Mouse (Mus musculus) kidney, postnatal 0 days (tissue): ENCODE data around the gene Tff3. TPM values are rescaled to one million over a fixed set of nuclear protein-coding genes. Genes with fewer than 3 reads are reported as not detected.
A peak's percentile ranks its signal among the peaks of the same experiment; 100 is the strongest.

Experiments used
- ATAC-seq: fragments of 200-750 bp; cut with Nextera tagmentation; replicated peaks from 2 replicates; pipeline ENCODE4 v1.8.0; 2017; ENCODE audit warnings: low read depth, moderate number of reproducible peaks, moderate TSS enrichment, moderate library complexity; ENCODE audit not compliant: low FRiP score
- DNase-seq: peaks from one replicate; pipeline ENCODE4 v3.0.0-alpha.2; 2016; ENCODE audit warnings: low spot score
- H3K27ac ChIP-seq: fragments of 300-500 bp; sonication (generic); 2 replicates; pipeline ENCODE4 v1.5.1; 2014; ENCODE audit warnings: mild to moderate bottlenecking
- H3K27me3 ChIP-seq: fragments of 300-500 bp; sonication (generic); 2 replicates; pipeline ENCODE4 v1.6.1; 2014; ENCODE audit warnings: low read length, mixed read lengths; ENCODE audit not compliant: insufficient read depth
- H3K36me3 ChIP-seq: fragments of 300-500 bp; sonication (generic); 2 replicates; pipeline ENCODE4 v1.6.1; 2014; ENCODE audit warnings: low read length, mixed read lengths; ENCODE audit not compliant: insufficient read depth
- H3K4me1 ChIP-seq: fragments of 300-500 bp; sonication (generic); replicated peaks from 2 replicates; pipeline ENCODE4 v1.6.1; 2014; ENCODE audit warnings: antibody characterized with exemption, low read length, mixed read lengths; ENCODE audit not compliant: insufficient read depth
- H3K4me2 ChIP-seq: fragments of 300-500 bp; sonication (generic); 2 replicates; pipeline ENCODE4 v1.6.1; 2014; ENCODE audit warnings: mild to moderate bottlenecking, low read length, moderate library complexity, mixed read lengths
- H3K4me3 ChIP-seq: fragments of 300-500 bp; sonication (generic); replicated peaks from 2 replicates; pipeline ENCODE4 v1.5.1; 2014; ENCODE audit warnings: low read depth, low read length
- H3K9ac ChIP-seq: fragments of 300-500 bp; sonication (generic); 2 replicates; pipeline ENCODE4 v1.6.1; 2014; ENCODE audit warnings: low read depth, low read length
- H3K9me3 ChIP-seq: fragments of 300-500 bp; sonication (generic); replicated peaks from 2 replicates; pipeline ENCODE4 v1.6.1; 2016; ENCODE audit warnings: low read length, inconsistent platforms, mixed read lengths
- CTCF ChIP-seq: IDR thresholded peaks from 2 replicates; pipeline ENCODE4 v1.5.1; 2016; ENCODE audit warnings: antibody characterized with exemption, low read depth, mild to moderate bottlenecking, moderate library complexity
- WGBS: fragments of 180-500 bp; shearing (Covaris S2); extraction: QIAGEN DNeasy Blood & Tissue Kit; methylation state at CpG from one replicate; pipeline ENCODE4 v1.1.7; 2014; 5-methylcytosine and 5-hydroxymethylcytosine counted together
- polyA plus RNA-seq: library from polyadenylated mRNA; unstranded; fragments of >200 nt; fragmentation: Nextera tagmentation; extraction: Ambion mirVana; gene quantifications from 2 replicates; pipeline ENCODE4 v1.2.1, GENCODE M21; 2015

Tff3 gene
- polyA plus RNA-seq, 1 experiment from 2014 or later = 1.1 TPM

GRCm38 (mm10) chr17:31142116-31142515, 12.7 kb upstream of the Tff3 start:
- Histone ChIP-seq H3K4me3 (no peak overlapping the region), H3K4me2 (no peak overlapping the region), H3K36me3 (no peaks in the 10 kb centered on the region), H3K4me1 (no peaks in the 10 kb centered on the region), H3K9me3 (no peaks in the 10 kb centered on the region), H3K9ac (no peak overlapping the region), H3K27ac (no peak overlapping the region), H3K27me3 (no peaks in the 10 kb centered on the region)
- TF ChIP-seq CTCF = no peak
- no peak for DNase-seq
- WGBS = 92% methylated on average over 7 of the region's 7 CpGs
- no peak for ATAC-seq

- ATAC-seq = no peak
- peak; percentile 83 for DNase-seq
- Histone ChIP-seq H3K9me3 (no peaks in the 10 kb centered on the region), H3K4me1 (no peaks in the 10 kb centered on the region), H3K36me3 (no peaks in the 10 kb centered on the region), H3K27me3 (no peaks in the 10 kb centered on the region), H3K9ac (no peak overlapping the region), H3K4me2 (no peak overlapping the region), H3K4me3 (no peak overlapping the region), H3K27ac (no peak overlapping the region)
- peak; percentile 87 for TF ChIP-seq CTCF
- WGBS = 11% methylated on average over 5 of the region's 5 CpGs
Measured at GRCm38 (mm10) chr17:31138398-31138797, 9.0 kb upstream of the Tff3 start.

GRCm38 (mm10) chr17:31136821-31137220, 7.4 kb upstream of the Tff3 start:
- ATAC-seq = no peak
- H3K9me3 ChIP-seq = no peaks in the 10 kb centered on the region
- no peaks in the 10 kb centered on the region for H3K4me1 ChIP-seq
- no peak overlapping the region for H3K27ac ChIP-seq
- H3K36me3 ChIP-seq = no peaks in the 10 kb centered on the region
- no peak overlapping the region for H3K4me3 ChIP-seq
- WGBS = 80% methylated on average over 1 of the region's 1 CpGs
- no peak for TF ChIP-seq CTCF
- no peak overlapping the region for H3K9ac ChIP-seq
- no peak overlapping the region for H3K4me2 ChIP-seq
- no peak for DNase-seq
- H3K27me3 ChIP-seq = no peaks in the 10 kb centered on the region

- Histone ChIP-seq H3K36me3 (no peaks in the 10 kb centered on the region), H3K27me3 (no peaks in the 10 kb centered on the region)
- WGBS = 54% methylated on average over 3 of the region's 3 CpGs
Measured at GRCm38 (mm10) chr17:31136291-31136690, 6.8 kb upstream of the Tff3 start.

DNA sequence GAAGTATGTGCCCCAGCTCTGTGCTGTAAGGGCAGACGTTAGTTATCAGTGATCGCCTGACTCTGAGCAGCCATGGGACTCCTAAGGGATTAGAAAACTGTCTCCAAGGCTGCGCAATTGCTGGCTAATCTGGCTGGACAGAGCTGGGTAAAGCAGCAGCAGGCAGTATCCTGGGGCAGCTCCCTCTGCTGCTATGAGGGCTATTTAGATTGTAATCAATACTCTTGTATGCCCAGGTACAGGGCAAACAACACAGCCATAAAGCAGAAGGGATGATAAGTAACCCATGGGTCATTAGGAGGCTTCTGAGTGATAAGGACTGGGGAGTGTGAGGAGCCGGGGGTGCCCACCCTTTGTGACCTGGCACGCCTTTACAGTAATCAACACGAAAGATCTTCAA, 5.5 kb upstream of the Tff3 start:
- Histone ChIP-seq H3K36me3 (no peaks in the 10 kb centered on the region), H3K4me2 (no peak overlapping the region), H3K9me3 (no peaks in the 10 kb centered on the region), H3K27me3 (no peaks in the 10 kb centered on the region), H3K4me1 (no peaks in the 10 kb centered on the region), H3K4me3 (no peak overlapping the region), H3K27ac (no peak overlapping the region), H3K9ac (no peak overlapping the region)
- TF ChIP-seq CTCF = no peak
- 50% methylated on average over 6 of the region's 6 CpGs for WGBS
- ATAC-seq = no peak
- no peak for DNase-seq

More at GRCm38 (mm10) chr17:31136291-31136690, 6.8 kb upstream of the Tff3 start:
- Histone ChIP-seq H3K9ac (no peak overlapping the region), H3K9me3 (no peaks in the 10 kb centered on the region), H3K4me2 (no peak overlapping the region), H3K4me1 (no peaks in the 10 kb centered on the region), H3K27ac (no peak overlapping the region), H3K4me3 (no peak overlapping the region)
- DNase-seq = no peak
- no peak for TF ChIP-seq CTCF
- ATAC-seq = no peak

- WGBS = 67% methylated on average over 15 of the region's 15 CpGs
- ATAC-seq (no peak), DNase-seq (no peak)
- Histone ChIP-seq H3K36me3 (no peaks in the 10 kb centered on the region), H3K9ac (no peak overlapping the region), H3K4me2 (no peak overlapping the region), H3K9me3 (no peaks in the 10 kb centered on the region), H3K27me3 (no peaks in the 10 kb centered on the region), H3K4me1 (no peaks in the 10 kb centered on the region), H3K27ac (no peak overlapping the region), H3K4me3 (no peak overlapping the region)
- no peak for TF ChIP-seq CTCF
Measured at GRCm38 (mm10) chr17:31133776-31134175, 4.3 kb upstream of the Tff3 start.

GRCm38 (mm10) chr17:31131269-31131821, 1.9 kb upstream of the Tff3 start:
- DNase-seq (no peak), ATAC-seq (no peak)
- WGBS = 75% methylated on average over 10 of the region's 10 CpGs
- H3K27me3 ChIP-seq = no peaks in the 10 kb centered on the region
- H3K4me3 ChIP-seq = no peak overlapping the region
- no peaks in the 10 kb centered on the region for H3K36me3 ChIP-seq
- no peaks in the 10 kb centered on the region for H3K9me3 ChIP-seq
- no peaks in the 10 kb centered on the region for H3K4me1 ChIP-seq
- no peak overlapping the region for H3K4me2 ChIP-seq
- no peak overlapping the region for H3K27ac ChIP-seq
- H3K9ac ChIP-seq = no peak overlapping the region
- TF ChIP-seq CTCF = no peak
